Mouse (Mus musculus): ENCODE results near the gene Gtf2ird1.

The Gtf2ird1 gene

DNA sequence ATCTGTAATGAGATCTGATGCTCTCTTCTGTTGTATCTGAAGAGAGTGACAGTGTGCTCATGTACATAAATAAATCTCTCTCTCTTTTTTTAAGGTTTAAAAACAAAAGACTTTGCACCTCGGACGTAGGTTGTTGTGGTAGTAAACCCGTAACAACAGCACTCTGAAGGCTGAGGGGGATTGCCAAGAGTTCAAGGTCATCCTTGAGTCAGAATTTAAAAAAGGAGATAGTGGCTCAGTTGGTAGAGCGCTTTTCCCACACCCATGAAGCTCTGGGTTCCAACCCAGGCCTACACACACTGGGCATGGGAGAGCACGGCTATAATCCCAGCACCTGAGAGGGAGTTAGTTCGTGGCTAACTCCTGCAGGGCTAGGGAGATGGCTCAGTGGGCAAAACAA lies 33.1 kb downstream of the Gtf2ird1 start:
- no peaks in the 10 kb centered on the region for H3K27me3 ChIP-seq (ENCODE audit: insufficient read depth, low read length)
- peak overlapping the region; percentile 50 for H3K4me3 ChIP-seq (replicated peaks; ENCODE audit: low read length)
- peaks cover 13% of the 10 kb centered on the region; the same call in 1 of the 2 replicates for H3K36me3 ChIP-seq (ENCODE audit: insufficient read depth, low read length)
- H3K9me3 ChIP-seq (ENCODE audit: low read length) = no peaks in the 10 kb centered on the region
- TF ChIP-seq POU5F1 (IDR thresholded peaks at IDR 0.05; ENCODE audit: borderline replicate concordance, low read length) = no peak
- no peak for TF ChIP-seq NANOG (IDR thresholded peaks at IDR 0.05; ENCODE audit: borderline replicate concordance, low read length)
- no peak for TF ChIP-seq CTCF (conservative IDR thresholded peaks at IDR 0.05; ENCODE audit: low read length)
- peaks cover 95% of the 10 kb centered on the region for H3K4me1 ChIP-seq (replicated peaks; ENCODE audit: low read depth, low read length)

DNA sequence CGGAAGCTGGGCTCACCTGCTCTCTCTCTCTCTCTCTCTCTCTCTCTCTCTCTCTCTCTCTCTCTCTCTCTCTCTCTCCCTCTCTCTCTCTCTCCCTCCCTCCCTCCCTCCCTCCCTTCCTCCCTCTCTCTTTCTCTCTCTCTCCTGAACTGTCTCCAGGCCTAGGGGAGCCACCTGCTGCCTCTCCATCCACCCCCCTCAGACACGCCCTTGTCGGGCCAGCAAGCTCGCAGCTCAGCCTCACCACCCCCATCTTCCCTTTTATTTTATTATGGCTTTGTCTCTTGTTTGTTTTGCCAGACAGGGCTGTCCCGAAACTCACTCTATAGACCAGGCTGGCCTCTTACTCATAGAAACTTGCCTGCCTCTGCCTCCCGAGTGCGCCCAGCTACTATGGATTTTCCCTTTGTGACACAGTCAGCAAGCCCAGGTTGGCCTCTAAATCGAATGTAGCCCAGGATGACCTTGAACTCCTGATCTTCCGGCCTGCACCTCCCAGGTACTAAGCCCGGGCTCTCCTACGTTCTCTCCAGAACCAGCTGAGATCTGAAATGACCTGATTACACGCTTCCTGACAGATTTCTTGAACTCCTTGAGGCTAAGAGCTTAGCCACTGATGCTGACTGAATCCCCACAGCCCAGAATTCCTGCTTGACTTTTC lies 34.1 kb downstream of the Gtf2ird1 start:
- Histone ChIP-seq H3K4me3 (replicated peaks; ENCODE audit: low read length) (peak overlapping the region; percentile 50), H3K36me3 (ENCODE audit: insufficient read depth, low read length) (peaks cover 20% of the 10 kb centered on the region), H3K9me3 (ENCODE audit: low read length) (peaks cover 5% of the 10 kb centered on the region), H3K27me3 (ENCODE audit: insufficient read depth, low read length) (no peaks in the 10 kb centered on the region), H3K4me1 (replicated peaks; ENCODE audit: low read depth, low read length) (peaks cover 94% of the 10 kb centered on the region)
- no peak for TF ChIP-seq CTCF (conservative IDR thresholded peaks at IDR 0.05; ENCODE audit: low read length)
- TF ChIP-seq POU5F1 (IDR thresholded peaks at IDR 0.05; ENCODE audit: borderline replicate concordance, low read length) = no peak
- peak; percentile 46; the same call in 1 of the 2 replicates for TF ChIP-seq NANOG (IDR thresholded peaks at IDR 0.05; ENCODE audit: borderline replicate concordance, low read length)

DNA sequence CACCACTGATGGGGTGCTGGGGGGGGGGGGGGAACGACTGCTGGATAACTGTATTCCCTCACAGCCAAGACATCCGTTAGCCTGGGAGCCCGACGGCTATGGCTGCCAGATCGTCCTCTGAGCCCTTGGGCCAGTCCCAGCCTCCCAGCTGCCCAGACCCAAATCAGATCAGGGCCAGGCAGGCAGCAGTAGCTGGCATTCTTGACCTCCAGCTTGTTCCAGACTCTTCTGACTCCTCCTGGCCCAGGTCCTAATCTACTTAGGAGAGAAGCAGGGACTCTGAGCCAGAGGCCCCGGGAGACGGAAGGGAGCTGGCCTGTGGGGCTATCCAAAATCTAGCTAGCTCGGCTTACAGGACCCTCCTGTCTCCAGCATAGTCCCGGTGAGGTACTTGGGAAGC lies 35.5 kb downstream of the Gtf2ird1 start:
- Histone ChIP-seq H3K27me3 (ENCODE audit: insufficient read depth, low read length) (no peaks in the 10 kb centered on the region), H3K4me3 (replicated peaks; ENCODE audit: low read length) (peak overlapping the region; percentile 57), H3K36me3 (ENCODE audit: insufficient read depth, low read length) (peaks cover 33% of the 10 kb centered on the region), H3K4me1 (replicated peaks; ENCODE audit: low read depth, low read length) (peaks cover 90% of the 10 kb centered on the region), H3K9me3 (ENCODE audit: low read length) (peaks cover 8% of the 10 kb centered on the region)
- TF ChIP-seq NANOG (IDR thresholded peaks at IDR 0.05; ENCODE audit: borderline replicate concordance, low read length) (no peak), CTCF (conservative IDR thresholded peaks at IDR 0.05; ENCODE audit: low read length) (no peak), POU5F1 (IDR thresholded peaks at IDR 0.05; ENCODE audit: borderline replicate concordance, low read length) (no peak)

DNA sequence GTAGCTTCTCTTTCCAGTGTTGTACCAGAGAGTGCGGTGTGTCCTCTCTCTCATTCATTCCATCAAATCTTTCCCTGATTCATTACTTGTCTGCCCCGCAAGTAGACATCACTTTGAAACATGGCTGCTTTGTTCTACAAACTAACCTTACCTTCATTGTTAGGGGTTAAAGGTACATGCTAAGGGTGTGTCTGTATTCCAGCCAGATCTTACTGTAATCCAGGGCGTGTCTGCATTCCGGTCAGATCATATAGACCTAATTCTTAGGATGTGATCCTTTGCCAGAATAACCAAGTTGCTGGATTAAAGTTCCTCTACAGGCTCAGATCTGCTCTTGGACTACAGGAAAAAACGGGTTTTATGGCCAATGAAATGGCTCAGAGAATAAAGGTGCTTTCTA lies 36.8 kb downstream of the Gtf2ird1 start:
- TF ChIP-seq CTCF (conservative IDR thresholded peaks at IDR 0.05; ENCODE audit: low read length) (no peak), NANOG (IDR thresholded peaks at IDR 0.05; ENCODE audit: borderline replicate concordance, low read length) (no peak), POU5F1 (IDR thresholded peaks at IDR 0.05; ENCODE audit: borderline replicate concordance, low read length) (no peak)
- Histone ChIP-seq H3K4me1 (replicated peaks; ENCODE audit: low read depth, low read length) (peaks cover 88% of the 10 kb centered on the region), H3K4me3 (replicated peaks; ENCODE audit: low read length) (peak overlapping the region; percentile 45), H3K9me3 (ENCODE audit: low read length) (peaks cover 8% of the 10 kb centered on the region), H3K27me3 (ENCODE audit: insufficient read depth, low read length) (no peaks in the 10 kb centered on the region), H3K36me3 (ENCODE audit: insufficient read depth, low read length) (peaks cover 44% of the 10 kb centered on the region)

DNA sequence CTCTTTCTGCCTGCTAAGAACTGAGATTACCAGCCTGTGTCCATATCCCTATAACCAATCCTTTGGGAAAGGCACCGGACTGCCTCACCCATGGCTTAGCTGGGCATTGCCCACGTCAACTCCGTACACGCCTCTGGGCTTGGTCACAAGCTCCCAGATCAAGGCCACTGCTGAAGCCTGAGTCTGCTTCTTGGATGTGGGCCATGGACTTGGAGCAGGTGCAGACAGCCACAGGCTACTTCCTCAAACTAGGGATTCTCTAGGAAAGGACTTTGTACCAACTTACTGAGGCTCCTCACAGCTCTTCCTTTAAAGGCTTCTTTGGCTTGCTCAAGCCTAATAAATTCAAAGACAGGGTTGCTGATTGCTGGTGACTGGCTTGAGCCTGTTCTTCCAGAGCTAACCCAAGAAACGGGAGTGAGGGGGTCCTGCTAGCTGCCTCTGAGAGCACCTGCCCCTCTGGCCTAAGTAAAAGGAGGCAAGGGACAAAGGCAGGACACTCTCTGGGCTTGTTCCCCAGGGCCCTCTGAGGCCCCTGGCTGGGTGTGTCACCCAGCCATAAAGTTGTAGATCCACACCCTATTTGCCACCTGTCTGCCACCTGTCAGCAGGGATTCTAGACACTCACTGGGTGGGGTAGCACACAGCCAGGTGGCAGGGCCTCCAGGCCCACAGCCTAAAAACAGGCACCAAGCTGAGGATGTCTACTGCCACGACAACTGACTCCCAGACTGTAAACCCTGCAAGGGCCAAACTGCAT lies 38.0 kb downstream of the Gtf2ird1 start:
- Histone ChIP-seq H3K4me3 (replicated peaks; ENCODE audit: low read length) (peak overlapping the region; percentile 45), H3K36me3 (ENCODE audit: insufficient read depth, low read length) (peaks cover 49% of the 10 kb centered on the region), H3K9me3 (ENCODE audit: low read length) (peaks cover 8% of the 10 kb centered on the region), H3K27me3 (ENCODE audit: insufficient read depth, low read length) (no peaks in the 10 kb centered on the region), H3K4me1 (replicated peaks; ENCODE audit: low read depth, low read length) (peaks cover 76% of the 10 kb centered on the region)
- TF ChIP-seq POU5F1 (IDR thresholded peaks at IDR 0.05; ENCODE audit: borderline replicate concordance, low read length) (no peak), CTCF (conservative IDR thresholded peaks at IDR 0.05; ENCODE audit: low read length) (no peak), NANOG (IDR thresholded peaks at IDR 0.05; ENCODE audit: borderline replicate concordance, low read length) (no peak)

DNA sequence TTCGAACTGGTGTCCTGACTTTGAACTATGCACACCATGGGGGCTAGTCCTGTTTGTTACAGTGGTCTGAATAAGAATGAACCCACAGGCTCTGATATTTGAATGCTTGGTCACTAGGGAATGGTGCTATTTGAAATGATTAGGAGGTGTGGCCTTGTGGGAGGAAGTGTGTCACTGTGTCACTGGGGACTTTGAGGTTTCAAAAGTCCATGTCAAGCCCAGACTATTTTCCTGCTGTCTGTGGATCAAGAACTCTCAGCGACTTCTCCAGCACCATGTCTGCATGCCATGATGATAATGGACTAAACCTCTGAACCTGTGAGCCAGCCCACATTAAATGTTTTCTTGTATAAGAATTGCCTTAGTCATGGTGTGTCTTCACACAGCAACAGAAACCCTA lies 44.2 kb downstream of the Gtf2ird1 start:
- no peak for TF ChIP-seq POU5F1 (IDR thresholded peaks at IDR 0.05; ENCODE audit: borderline replicate concordance, low read length)
- TF ChIP-seq NANOG (IDR thresholded peaks at IDR 0.05; ENCODE audit: borderline replicate concordance, low read length) = no peak
- TF ChIP-seq CTCF (conservative IDR thresholded peaks at IDR 0.05; ENCODE audit: low read length) = no peak
- Histone ChIP-seq H3K27me3 (ENCODE audit: insufficient read depth, low read length) (no peaks in the 10 kb centered on the region), H3K36me3 (ENCODE audit: insufficient read depth, low read length) (peaks cover 82% of the 10 kb centered on the region), H3K9me3 (ENCODE audit: low read length) (peaks cover 3% of the 10 kb centered on the region), H3K4me1 (replicated peaks; ENCODE audit: low read depth, low read length) (peaks cover 66% of the 10 kb centered on the region), H3K4me3 (replicated peaks; ENCODE audit: low read length) (no peak overlapping the region)

DNA sequence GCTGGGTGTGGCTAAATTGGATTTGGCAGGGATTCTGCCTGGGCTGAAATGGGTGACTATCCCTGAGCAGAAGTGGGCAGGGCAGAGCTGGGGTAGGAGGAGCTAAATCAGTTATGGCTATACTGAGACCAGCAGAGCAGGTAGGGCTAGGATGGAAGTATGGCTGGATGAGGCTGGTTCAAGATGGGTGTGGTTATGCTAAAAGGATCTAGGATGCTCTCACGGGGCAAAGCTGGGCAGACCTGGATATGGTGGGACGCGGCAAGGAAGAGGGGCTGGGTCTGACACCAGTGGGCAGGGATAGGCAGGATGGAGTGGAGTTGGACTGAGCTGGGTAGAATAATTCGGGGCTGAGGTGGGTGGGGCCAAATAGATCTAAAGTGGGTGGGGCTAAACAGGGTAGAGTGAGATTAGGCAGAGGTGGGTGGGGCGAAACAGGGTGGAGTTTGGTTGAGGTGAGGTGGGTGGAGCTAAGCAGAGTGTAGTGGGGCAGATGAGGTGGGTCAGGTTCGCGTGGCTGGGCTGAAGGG lies 46.1 kb downstream of the Gtf2ird1 start:
- H3K9me3 ChIP-seq (ENCODE audit: low read length) = no peaks in the 10 kb centered on the region
- peaks cover 53% of the 10 kb centered on the region for H3K4me1 ChIP-seq (replicated peaks; ENCODE audit: low read depth, low read length)
- TF ChIP-seq NANOG (IDR thresholded peaks at IDR 0.05; ENCODE audit: borderline replicate concordance, low read length) (no peak), POU5F1 (IDR thresholded peaks at IDR 0.05; ENCODE audit: borderline replicate concordance, low read length) (no peak), CTCF (conservative IDR thresholded peaks at IDR 0.05; ENCODE audit: low read length) (no peak)
- H3K4me3 ChIP-seq (replicated peaks; ENCODE audit: low read length) = peak overlapping the region; percentile 63
- H3K27me3 ChIP-seq (ENCODE audit: insufficient read depth, low read length) = no peaks in the 10 kb centered on the region
- H3K36me3 ChIP-seq (ENCODE audit: insufficient read depth, low read length) = peaks cover 82% of the 10 kb centered on the region

DNA sequence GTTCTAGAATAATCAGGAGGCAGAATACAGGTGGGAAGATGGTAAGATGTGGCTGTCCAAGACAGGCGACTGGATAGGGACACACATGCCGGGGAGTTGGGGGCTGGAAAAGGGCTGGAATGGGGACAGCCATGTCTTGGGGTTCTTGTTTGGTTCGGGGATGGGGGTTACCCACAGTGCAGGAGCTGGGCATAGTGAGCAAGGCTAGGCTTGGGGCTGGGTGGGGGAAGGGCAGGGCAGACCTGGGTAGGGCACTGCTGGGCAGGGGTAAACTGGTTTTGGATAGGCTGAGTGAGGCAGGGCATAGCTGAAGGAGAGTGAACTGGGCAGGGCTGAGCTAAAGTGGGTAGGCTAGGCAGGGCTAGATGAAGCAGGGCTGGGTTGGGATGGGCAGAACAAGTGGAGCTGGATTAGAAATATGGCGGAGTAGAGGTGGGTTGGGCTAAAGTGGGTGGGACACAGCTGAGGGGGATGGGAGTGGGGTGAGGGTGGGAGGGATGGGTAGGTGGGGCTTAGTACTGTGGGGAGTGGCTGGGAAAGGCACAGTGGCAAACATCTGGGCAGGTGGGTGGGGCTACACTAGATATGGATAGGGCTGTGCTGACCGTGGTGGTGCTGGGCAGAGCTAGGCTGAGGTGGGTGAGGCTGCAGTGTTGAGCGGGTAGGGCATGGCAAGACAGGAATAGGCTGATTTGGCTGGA lies 46.8 kb downstream of the Gtf2ird1 start:
- Histone ChIP-seq H3K9me3 (ENCODE audit: low read length) (no peaks in the 10 kb centered on the region), H3K27me3 (ENCODE audit: insufficient read depth, low read length) (no peaks in the 10 kb centered on the region)
- no peak for TF ChIP-seq NANOG (IDR thresholded peaks at IDR 0.05; ENCODE audit: borderline replicate concordance, low read length)
- no peak for TF ChIP-seq CTCF (conservative IDR thresholded peaks at IDR 0.05; ENCODE audit: low read length)
- TF ChIP-seq POU5F1 (IDR thresholded peaks at IDR 0.05; ENCODE audit: borderline replicate concordance, low read length) = no peak

More for the DNA sequence above, 46.8 kb downstream of the Gtf2ird1 start:
- Histone ChIP-seq H3K4me1 (replicated peaks; ENCODE audit: low read depth, low read length) (peaks cover 48% of the 10 kb centered on the region), H3K4me3 (replicated peaks; ENCODE audit: low read length) (peak overlapping the region; percentile 63), H3K36me3 (ENCODE audit: insufficient read depth, low read length) (peaks cover 82% of the 10 kb centered on the region)
